Mouse (Mus musculus) spleen, adult 2 months (tissue): ENCODE results near the gene Rgsl1. TPM values are rescaled to one million over a fixed set of nuclear protein-coding genes. Genes with fewer than 3 reads are reported as not detected.

Experiments
- DNase-seq, 2 experiments: peaks; one replicate each; pipeline versions ENCODE4 v3.0.0 to v3.0.0-alpha.2; 2012 to 2021; ENCODE audit warnings: low spot score in 2 of 2, low read depth in 1 of 2
- H3K27ac ChIP-seq: fragments of 200-500 bp; 2 replicates; pipeline ENCODE4 v1.5.1; 2012; ENCODE audit warnings: low read length, inconsistent platforms; ENCODE audit not compliant: insufficient read depth
- H3K27me3 ChIP-seq: fragments of 200-500 bp; 2 replicates; pipeline ENCODE4 v1.6.1; 2012; ENCODE audit warnings: mild to moderate bottlenecking, moderate library complexity, low read length, inconsistent platforms; ENCODE audit not compliant: control insufficient read depth, insufficient read depth
- H3K36me3 ChIP-seq: fragments of 200-500 bp; 2 replicates; pipeline ENCODE4 v1.6.1; 2012; ENCODE audit warnings: mild to moderate bottlenecking, low read length, inconsistent platforms; ENCODE audit not compliant: control insufficient read depth, insufficient read depth
- H3K4me1 ChIP-seq: fragments of 200-500 bp; 2 replicates; pipeline ENCODE4 v1.6.1; 2011; ENCODE audit warnings: inconsistent platforms; ENCODE audit not compliant: control insufficient read depth, insufficient read depth, insufficient read length
- H3K4me3 ChIP-seq: fragments of 200-500 bp; 2 replicates; pipeline ENCODE4 v1.5.1; 2011; ENCODE audit warnings: mild to moderate bottlenecking, inconsistent platforms; ENCODE audit not compliant: insufficient read depth, insufficient read length; ENCODE audit errors: extremely low read depth
- CTCF ChIP-seq: fragments of 200-500 bp; IDR thresholded peaks from 2 replicates; pipeline ENCODE4 v1.5.1; 2011; ENCODE audit warnings: mild to moderate bottlenecking, inconsistent platforms; ENCODE audit not compliant: insufficient read depth, insufficient read length, insufficient replicate concordance; ENCODE audit errors: extremely low read depth
- POLR2A ChIP-seq: fragments of 200-500 bp; IDR thresholded peaks from 2 replicates; pipeline ENCODE4 v1.6.1; 2011; ENCODE audit warnings: low read depth, low read length, inconsistent platforms
- WGBS: fragments of 180-500 bp; shearing (Covaris S2); methylation state at CpG from one replicate; pipeline ENCODE4 v1.1.7; 2018; 5-methylcytosine and 5-hydroxymethylcytosine counted together
- polyA plus RNA-seq: library from polyadenylated mRNA; depleted of rRNA; stranded (reverse); fragments of >200 nt; gene quantifications from 2 replicates; pipeline ENCODE4 v1.2.3, GENCODE M21; 2012; rRNA removed

Gene Rgsl1
- polyA plus RNA-seq, 1 experiment: not detected

DNA sequence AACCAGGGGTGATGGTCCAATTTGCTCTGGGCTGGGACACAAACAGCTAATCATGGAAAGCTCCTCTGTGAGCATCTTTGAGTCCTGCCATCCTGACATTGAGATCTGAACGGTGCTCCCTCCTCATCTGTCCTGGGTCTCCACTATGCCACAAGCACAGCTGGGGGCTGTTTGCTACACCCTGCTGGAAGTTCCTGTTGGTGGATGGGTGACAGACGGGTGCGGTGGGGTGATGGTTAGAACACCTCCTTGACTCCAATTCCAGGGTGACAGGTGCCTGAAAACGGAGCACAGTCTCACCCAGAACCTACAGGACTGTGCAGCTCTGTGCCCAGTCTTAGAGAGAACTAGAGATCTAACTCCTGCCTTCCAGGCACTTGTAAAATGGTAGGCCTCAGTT is 109.1 kb downstream of the Rgsl1 start:
- no peak for TF ChIP-seq POLR2A
- TF ChIP-seq CTCF: no peak
- no peaks in the 10 kb centered on the region for H3K36me3 ChIP-seq
- H3K4me1 ChIP-seq: no peaks in the 10 kb centered on the region
- DNase-seq: no peak
- H3K27ac ChIP-seq: no peak overlapping the region
- no peaks in the 10 kb centered on the region for H3K27me3 ChIP-seq
- no peak overlapping the region for H3K4me3 ChIP-seq
- WGBS: 79% methylated on average over 4 of the region's 4 CpGs

DNA sequence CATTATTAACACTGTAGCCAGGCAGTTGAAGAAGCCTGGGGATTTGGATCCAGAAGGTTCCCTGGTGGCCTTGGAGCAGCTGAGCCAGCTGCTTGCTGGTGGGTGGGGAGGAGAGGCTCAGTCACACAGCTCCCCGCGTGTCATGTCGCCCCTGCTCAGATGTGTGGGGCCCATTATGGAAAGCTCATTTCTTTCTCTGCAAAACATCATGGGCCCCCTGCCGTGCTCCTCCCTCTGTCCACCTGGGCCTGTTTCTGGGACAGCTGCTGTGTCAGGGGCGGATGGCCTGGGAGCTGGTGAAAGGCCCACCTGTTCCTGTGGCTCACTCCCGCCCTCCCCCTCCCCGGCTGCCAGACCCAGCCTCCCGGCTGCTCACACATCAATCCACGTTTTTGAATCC is 110.8 kb downstream of the Rgsl1 start:
- H3K4me1 ChIP-seq: no peaks in the 10 kb centered on the region

DNA sequence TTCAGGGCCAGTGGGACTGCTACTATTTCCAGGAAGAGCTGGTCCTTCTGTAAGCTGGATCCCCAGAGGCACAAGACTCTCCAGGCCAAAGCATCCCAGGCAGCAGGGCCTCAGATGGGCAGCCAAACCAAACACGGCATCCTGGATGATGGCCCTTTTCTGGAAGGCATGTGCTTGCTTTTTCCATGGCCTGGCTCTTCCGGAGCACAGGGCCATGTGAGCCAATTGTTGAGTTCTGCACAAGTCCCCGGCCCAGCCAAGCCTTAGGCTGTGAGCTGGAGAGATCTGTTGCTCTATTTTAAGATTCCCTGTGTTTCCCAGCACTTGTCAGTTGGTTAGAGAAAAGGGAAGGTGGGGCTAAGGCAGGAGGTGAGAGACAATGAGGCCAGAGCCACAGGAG is 113.3 kb downstream of the Rgsl1 start:
- Histone ChIP-seq H3K27ac (no peak overlapping the region), H3K27me3 (no peaks in the 10 kb centered on the region), H3K36me3 (no peaks in the 10 kb centered on the region), H3K4me3 (no peak overlapping the region), H3K4me1 (no peaks in the 10 kb centered on the region)
- no peak for DNase-seq
- TF ChIP-seq CTCF (no peak), POLR2A (no peak)
- WGBS: 73% methylated on average over 3 of the region's 3 CpGs

More for the DNA sequence above, 110.8 kb downstream of the Rgsl1 start:
- 73% methylated on average over 9 of the region's 9 CpGs for WGBS
- Histone ChIP-seq H3K27ac (no peak overlapping the region), H3K27me3 (no peaks in the 10 kb centered on the region), H3K36me3 (no peaks in the 10 kb centered on the region), H3K4me3 (no peak overlapping the region)
- TF ChIP-seq CTCF: no peak
- TF ChIP-seq POLR2A: no peak
- DNase-seq: no peak

DNA sequence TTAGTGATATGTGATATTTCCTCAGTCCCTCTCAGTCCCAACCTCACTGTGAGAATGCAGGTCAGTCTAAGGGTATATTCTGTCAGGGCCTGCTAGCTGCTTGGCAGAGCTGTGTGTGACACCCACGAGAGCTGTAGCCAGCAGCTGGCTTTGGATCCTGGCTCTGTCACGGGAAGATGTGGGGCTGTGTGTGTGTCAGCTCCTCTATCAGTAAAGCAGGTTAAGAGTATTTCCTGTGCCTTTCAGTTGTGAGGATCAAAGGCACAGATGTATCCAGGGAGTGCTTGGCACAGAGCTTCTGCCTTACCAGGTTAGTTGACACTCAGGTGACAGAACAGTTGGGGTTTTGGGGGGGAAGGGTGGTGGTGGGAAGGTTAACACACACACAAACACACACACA is 114.1 kb downstream of the Rgsl1 start:
- Histone ChIP-seq H3K27ac (no peak overlapping the region), H3K36me3 (no peaks in the 10 kb centered on the region), H3K27me3 (no peaks in the 10 kb centered on the region), H3K4me3 (no peak overlapping the region), H3K4me1 (no peaks in the 10 kb centered on the region)
- TF ChIP-seq CTCF (no peak), POLR2A (no peak)
- WGBS: 68% methylated on average over 2 of the region's 2 CpGs
- DNase-seq: no peak

Other genes with a start within 250 kb of the Rgsl1 start
- 0.02 TPM in 2 replicates for gene Rgs8, start 191.1 kb downstream of the Rgsl1 start, polyA plus RNA-seq
- 0.88 and 1.2 TPM in 2 replicates for gene Rgs16, start 103.8 kb downstream of the Rgsl1 start, polyA plus RNA-seq
- 5.1 and 7.0 TPM in 2 replicates for gene Rnasel, start 94.7 kb downstream of the Rgsl1 start, polyA plus RNA-seq
- gene Teddm1b, start 30.2 kb upstream of the Rgsl1 start, polyA plus RNA-seq: not detected in 2 replicates
- gene Teddm1a, start 47.6 kb upstream of the Rgsl1 start, polyA plus RNA-seq: not detected in 2 replicates
- gene Glul, start 55.8 kb upstream of the Rgsl1 start, polyA plus RNA-seq: 66.9 and 168 TPM in 2 replicates
- 0.32 and 0.43 TPM in 2 replicates for gene Teddm2, start 56.1 kb upstream of the Rgsl1 start, polyA plus RNA-seq